8 mouse cellular contexts compared by ENCODE assay signal in genomic region chr8:54163505-54163904, GRCm38 (mm10).
A peak's percentile ranks its signal among the peaks of the same experiment; 100 is the strongest.
DNase-seq lines count a peak whose midpoint lies in the region; ATAC-seq lines count a peak whose summit lies in the region.

No protein-coding gene starts in this region.

- H3K9me3 ChIP-seq in kidney, embryonic 14.5 days (ENCODE audit: control insufficient read depth, low read length): no peaks in the 10 kb centered on the region
- H3K9me3 ChIP-seq in embryonic facial prominence, embryonic 11.5 days (replicated peaks; ENCODE audit: control insufficient read depth, low read length): no peaks in the 10 kb centered on the region
- no peaks in the 10 kb centered on the region for H3K9me3 ChIP-seq in hindbrain, embryonic 14.5 days (ENCODE audit: control insufficient read depth, low read length)
- no peaks in the 10 kb centered on the region for H3K9me3 ChIP-seq in neural tube, embryonic 13.5 days
- H3K9me3 ChIP-seq in intestine, embryonic 15.5 days: no peaks in the 10 kb centered on the region

- 36% methylated on average over 5 of the region's 5 CpGs for WGBS in kidney, embryonic 14.5 days
- WGBS in embryonic facial prominence, embryonic 11.5 days: 8% methylated on average over 5 of the region's 5 CpGs
- WGBS in hindbrain, embryonic 14.5 days: 11% methylated on average over 5 of the region's 5 CpGs
- WGBS in neural tube, embryonic 13.5 days: 16% methylated on average over 5 of the region's 5 CpGs
- WGBS in intestine, embryonic 15.5 days: 28% methylated on average over 5 of the region's 5 CpGs

- H3K4me2 ChIP-seq in kidney, embryonic 14.5 days (replicated peaks; ENCODE audit: low read depth, low read length): peak overlapping the region; percentile 18; the same call in 1 of the 2 replicates
- no peak overlapping the region for H3K4me2 ChIP-seq in embryonic facial prominence, embryonic 11.5 days (ENCODE audit: low read depth, low read length)
- H3K4me2 ChIP-seq in hindbrain, embryonic 14.5 days (replicated peaks): peak overlapping the region; percentile 13
- peak overlapping the region; percentile 29 for H3K4me2 ChIP-seq in neural tube, embryonic 13.5 days
- no peak overlapping the region; the same call in 1 of the 2 replicates for H3K4me2 ChIP-seq in intestine, embryonic 15.5 days (replicated peaks)

- no peak overlapping the region for H3K4me3 ChIP-seq in kidney, embryonic 14.5 days (ENCODE audit: low read length)
- no peak overlapping the region for H3K4me3 ChIP-seq in embryonic facial prominence, embryonic 11.5 days (ENCODE audit: low read depth, low read length)
- no peak overlapping the region for H3K4me3 ChIP-seq in hindbrain, embryonic 14.5 days (replicated peaks; ENCODE audit: low read length)
- H3K4me3 ChIP-seq in neural tube, embryonic 13.5 days: no peak overlapping the region
- H3K4me3 ChIP-seq in intestine, embryonic 15.5 days (replicated peaks): no peak overlapping the region

- DNase-seq in kidney, adult 9 months: no peak
- peak; percentile 92 for DNase-seq in embryonic facial prominence, embryonic 11.5 days (ENCODE audit: low spot score)
- no peak for DNase-seq in hindbrain, embryonic 14.5 days (ENCODE audit: low spot score)
- DNase-seq in left cerebral cortex, postnatal 36 days (ENCODE audit: low spot score in 2 of 2): no peak
- no peak for DNase-seq in T-cell, adult 2 months (ENCODE audit: low spot score)

- H3K36me3 ChIP-seq in kidney, embryonic 14.5 days (ENCODE audit: control insufficient read depth, insufficient read depth, low read length): no peaks in the 10 kb centered on the region
- H3K36me3 ChIP-seq in embryonic facial prominence, embryonic 11.5 days (replicated peaks; ENCODE audit: control insufficient read depth, insufficient read depth, low read depth, low read length): no peaks in the 10 kb centered on the region
- H3K36me3 ChIP-seq in hindbrain, embryonic 14.5 days (replicated peaks; ENCODE audit: control insufficient read depth, insufficient read depth): no peaks in the 10 kb centered on the region
- no peaks in the 10 kb centered on the region for H3K36me3 ChIP-seq in neural tube, embryonic 13.5 days
- H3K36me3 ChIP-seq in intestine, embryonic 15.5 days: no peaks in the 10 kb centered on the region

- intact Hi-C loops in left cerebral cortex, postnatal 36 days (cut with DNase I): no loop called here

- H3K9ac ChIP-seq in kidney, embryonic 14.5 days (ENCODE audit: low read depth, low read length): no peak overlapping the region
- no peak overlapping the region for H3K9ac ChIP-seq in embryonic facial prominence, embryonic 11.5 days (replicated peaks; ENCODE audit: low read length)
- no peak overlapping the region for H3K9ac ChIP-seq in hindbrain, embryonic 14.5 days
- no peak overlapping the region for H3K9ac ChIP-seq in neural tube, embryonic 13.5 days
- no peak overlapping the region for H3K9ac ChIP-seq in intestine, embryonic 15.5 days

- no peaks in the 10 kb centered on the region for H3K27me3 ChIP-seq in kidney, embryonic 14.5 days (ENCODE audit: control insufficient read depth, insufficient read depth, low read length)
- H3K27me3 ChIP-seq in embryonic facial prominence, embryonic 11.5 days (ENCODE audit: control insufficient read depth, insufficient read depth, low read length): no peaks in the 10 kb centered on the region
- H3K27me3 ChIP-seq in hindbrain, embryonic 14.5 days (ENCODE audit: control insufficient read depth, insufficient read depth, low read length): no peaks in the 10 kb centered on the region
- H3K27me3 ChIP-seq in neural tube, embryonic 13.5 days: no peaks in the 10 kb centered on the region
- H3K27me3 ChIP-seq in intestine, embryonic 15.5 days (replicated peaks): no peaks in the 10 kb centered on the region

- H3K4me1 ChIP-seq in kidney, embryonic 14.5 days (ENCODE audit: control insufficient read depth, insufficient read depth, low read length): no peaks in the 10 kb centered on the region
- H3K4me1 ChIP-seq in embryonic facial prominence, embryonic 11.5 days (ENCODE audit: control insufficient read depth, insufficient read depth, low read length): no peaks in the 10 kb centered on the region
- peaks cover 4% of the 10 kb centered on the region; the same call in 1 of the 2 replicates for H3K4me1 ChIP-seq in hindbrain, embryonic 14.5 days (replicated peaks; ENCODE audit: control insufficient read depth, insufficient read depth, low read length)
- H3K4me1 ChIP-seq in neural tube, embryonic 13.5 days (replicated peaks): peaks cover 6% of the 10 kb centered on the region; the same call in 1 of the 2 replicates
- no peaks in the 10 kb centered on the region for H3K4me1 ChIP-seq in intestine, embryonic 15.5 days (replicated peaks)

- H3K27ac ChIP-seq in kidney, embryonic 14.5 days (ENCODE audit: low read depth, low read length): no peak overlapping the region
- H3K27ac ChIP-seq in embryonic facial prominence, embryonic 11.5 days (replicated peaks; ENCODE audit: low read depth, low read length): no peak overlapping the region
- H3K27ac ChIP-seq in hindbrain, embryonic 14.5 days: no peak overlapping the region
- no peak overlapping the region for H3K27ac ChIP-seq in neural tube, embryonic 13.5 days (replicated peaks)
- no peak overlapping the region for H3K27ac ChIP-seq in intestine, embryonic 15.5 days

- ATAC-seq in kidney, embryonic 14.5 days (ENCODE audit: low FRiP score, low TSS enrichment): no peak
- ATAC-seq in embryonic facial prominence, embryonic 11.5 days (replicated peaks; ENCODE audit: insufficient number of reproducible peaks, low FRiP score, low TSS enrichment, low read depth): peak; percentile 92
- ATAC-seq in hindbrain, embryonic 14.5 days (ENCODE audit: low FRiP score): peak; percentile 70; the same call in 1 of the 2 replicates
- no peak for ATAC-seq in neural tube, embryonic 13.5 days (ENCODE audit: low read depth)
- no peak for ATAC-seq in intestine, embryonic 15.5 days

Comparison
In these comparisons a context has a peak if more than half of its experiments do, and no peak if none do; other contexts are left out.
1. ATAC-seq: peak in embryonic facial prominence, embryonic 11.5 days (single experiment) and hindbrain, embryonic 14.5 days (single experiment); none in kidney, embryonic 14.5 days (single experiment), neural tube, embryonic 13.5 days (single experiment) and intestine, embryonic 15.5 days (single experiment).
2. H3K4me2 ChIP-seq: peak in kidney, embryonic 14.5 days (single experiment), hindbrain, embryonic 14.5 days (single experiment) and neural tube, embryonic 13.5 days (single experiment); none in embryonic facial prominence, embryonic 11.5 days (single experiment) and intestine, embryonic 15.5 days (single experiment).